Mouse (Mus musculus): ENCODE measurements around the gene Cd200r1.
"Not testable (repeated sequence)": the region's sequence is repeated elsewhere in the genome, so short reads cannot be mapped to it uniquely, and the experiment has no call there.

Gene Cd200r1

DNA sequence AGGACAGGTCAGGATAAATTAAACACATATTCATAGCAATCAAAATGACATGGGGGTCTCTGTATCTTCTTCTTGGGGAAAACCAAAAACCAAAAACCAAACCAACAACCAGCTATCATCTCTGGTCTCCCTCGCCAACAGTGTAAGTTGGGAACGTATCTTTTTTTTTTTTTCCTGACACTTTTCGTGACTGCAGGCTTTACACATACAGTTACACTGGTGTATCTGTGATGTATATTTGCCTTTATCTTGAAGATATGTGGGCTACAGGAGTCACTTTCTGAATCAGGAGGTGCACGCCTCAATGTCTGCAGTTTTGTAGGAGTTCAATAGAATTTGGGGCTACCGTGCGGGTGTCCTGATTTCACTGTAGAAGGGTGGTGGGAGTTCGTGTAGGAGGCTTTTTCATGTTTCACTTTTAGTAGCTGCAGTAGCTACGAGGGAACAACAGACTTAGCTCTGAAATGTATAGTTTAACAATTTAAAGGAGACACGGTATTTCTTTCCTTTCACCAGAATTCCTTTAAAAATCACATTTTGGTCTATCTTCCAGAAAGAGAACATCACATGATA is 870 bp downstream of the Cd200r1 start:
- no peak for DNase-seq (ENCODE audit: low spot score)

DNA sequence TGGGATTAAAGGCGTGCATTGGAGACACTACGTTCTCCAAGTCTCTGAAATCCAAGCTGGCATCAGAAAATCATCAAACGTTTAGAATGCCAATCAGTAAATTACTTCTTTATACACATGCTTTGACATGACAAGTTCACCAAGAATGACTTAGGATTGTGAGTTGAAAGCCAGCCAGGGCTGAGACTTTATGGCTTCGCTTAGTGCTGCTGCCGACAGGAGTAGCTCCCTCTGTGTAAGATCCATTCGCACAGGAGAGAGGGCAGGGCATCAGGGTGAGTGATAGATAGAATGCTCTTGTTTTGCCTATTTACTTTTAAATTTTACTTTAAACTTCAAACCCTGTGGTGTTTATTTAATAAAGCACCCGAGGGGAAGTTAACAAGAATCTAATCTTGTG is 2.0 kb downstream of the Cd200r1 start:
- DNase-seq (ENCODE audit: low spot score) = no peak

DNA sequence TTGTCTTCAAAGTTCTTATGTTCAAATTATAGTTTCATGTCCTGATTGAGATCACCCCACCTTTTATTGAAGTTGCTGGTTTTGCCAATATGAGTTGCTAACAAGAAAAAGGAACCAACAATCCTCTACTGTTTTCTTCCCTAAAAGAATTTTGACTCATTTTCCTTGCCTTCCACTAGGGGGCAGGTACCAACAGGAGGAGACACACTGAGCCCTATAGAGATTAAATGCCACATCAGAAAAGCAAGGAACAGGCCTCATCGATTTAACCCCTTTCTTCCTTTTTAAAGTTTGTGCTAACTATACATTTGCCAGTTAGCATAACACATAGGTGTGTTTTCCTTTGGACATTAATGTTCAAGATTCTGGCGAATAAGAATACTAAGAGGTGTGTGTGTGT is 2.4 kb downstream of the Cd200r1 start:
- DNase-seq (ENCODE audit: low spot score) = no peak

DNA sequence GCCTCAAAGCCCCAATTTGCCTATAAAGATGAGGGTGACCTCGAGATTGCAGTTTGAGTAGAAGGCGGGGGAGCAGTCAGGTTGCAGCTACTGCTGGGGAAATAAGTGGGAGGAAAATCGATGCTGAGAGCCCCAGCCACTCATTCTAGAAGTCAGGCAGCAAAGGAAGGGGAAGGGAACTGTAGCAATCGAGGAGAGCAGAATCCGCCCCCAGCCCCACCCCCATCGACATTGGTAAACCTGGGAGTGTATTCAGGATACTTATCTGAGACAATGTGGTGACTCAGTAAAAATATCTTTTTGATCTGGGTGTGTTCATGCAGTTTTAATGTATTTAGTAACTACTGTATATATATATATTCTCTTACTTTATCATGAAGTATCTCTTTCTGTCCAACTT is 7.0 kb downstream of the Cd200r1 start:
- no peak for DNase-seq (ENCODE audit: low spot score)

DNA sequence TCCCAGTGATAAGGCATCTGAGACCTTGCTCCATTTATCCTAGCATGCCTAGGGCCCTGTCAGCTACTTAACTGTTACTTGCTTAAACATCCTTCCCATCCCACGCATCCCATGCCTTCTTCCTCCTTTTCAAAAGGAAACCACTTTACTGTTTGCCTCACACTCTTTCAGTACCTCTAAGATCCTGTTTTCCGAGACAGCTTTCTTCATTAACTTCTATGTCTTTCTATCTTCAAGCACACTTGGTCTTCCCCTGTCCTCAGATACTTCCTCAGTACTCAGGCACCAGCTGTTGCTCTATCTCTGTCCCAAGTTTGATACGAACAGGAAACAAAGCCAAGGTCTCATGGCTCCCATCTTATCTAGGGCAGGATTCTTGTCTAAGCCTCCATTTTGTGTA is 8.1 kb downstream of the Cd200r1 start:
- DNase-seq (ENCODE audit: low spot score) = no peak

DNA sequence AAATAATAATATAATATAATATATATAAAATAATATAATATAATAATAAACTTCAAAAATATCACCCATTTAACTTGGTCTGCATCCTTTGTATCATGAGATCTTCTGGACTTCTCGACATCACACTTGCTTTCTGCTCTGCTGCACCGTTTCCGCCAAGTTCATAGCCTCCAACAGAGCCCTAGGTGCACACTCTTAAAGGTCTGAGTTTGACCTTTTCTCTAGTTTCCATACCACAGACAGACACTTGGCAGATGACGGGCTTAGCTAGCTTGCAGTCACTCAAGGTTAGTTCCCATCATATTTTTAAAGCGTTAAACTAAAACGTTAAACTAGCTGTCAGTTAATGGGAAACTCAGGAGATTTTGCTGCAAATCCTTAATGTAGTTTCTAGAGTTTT is 8.7 kb downstream of the Cd200r1 start:
- no peak for DNase-seq (ENCODE audit: low spot score)

DNA sequence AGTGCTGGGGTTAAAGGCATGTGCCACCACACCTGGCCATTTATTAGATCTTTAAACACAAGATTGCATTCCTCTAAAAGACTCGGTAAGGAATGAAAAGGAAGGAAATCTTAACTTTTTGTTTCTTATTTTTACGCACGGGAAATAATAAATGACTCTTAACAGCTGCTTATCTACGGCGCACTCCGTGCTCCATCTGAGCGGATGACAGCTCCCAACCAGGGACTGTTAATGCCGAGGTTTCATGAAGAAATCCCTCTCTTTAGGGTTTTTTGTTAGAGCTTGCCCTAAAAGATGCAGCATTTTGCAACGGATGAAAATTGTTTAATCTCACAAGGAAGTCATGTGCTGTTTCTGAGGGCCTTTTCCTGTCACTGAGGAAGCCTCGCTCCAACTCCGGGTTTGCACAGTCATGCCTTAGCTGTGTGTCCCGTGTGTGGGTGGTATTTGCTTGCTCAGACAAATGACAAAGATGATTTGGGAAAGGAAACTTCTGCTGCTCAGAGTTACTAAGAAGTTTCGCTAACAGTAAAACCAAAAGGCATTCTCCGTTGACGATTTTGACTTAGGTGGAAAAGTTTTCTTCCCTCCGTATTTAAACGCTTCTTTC is 13.1 kb downstream of the Cd200r1 start:
- peak; percentile 16 for DNase-seq (ENCODE audit: low spot score)

DNA sequence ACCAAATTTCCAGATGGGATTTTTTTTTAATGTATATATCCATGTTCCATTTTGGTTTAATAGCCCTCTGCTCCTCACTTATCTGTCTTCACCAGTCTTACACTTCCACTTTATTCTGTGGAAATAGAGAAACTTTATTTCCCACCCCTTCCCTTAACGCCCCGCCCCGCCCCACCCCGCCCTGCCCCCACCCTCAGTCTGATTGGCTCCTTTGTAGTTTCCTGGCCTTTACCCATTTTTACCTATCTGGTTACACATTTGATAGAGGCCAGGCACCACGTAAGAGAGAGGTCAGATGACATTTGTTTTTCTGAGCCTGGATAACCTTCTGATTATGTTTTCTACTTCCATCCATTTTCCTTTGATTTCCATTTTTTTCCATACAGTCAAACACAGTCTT is 14.0 kb downstream of the Cd200r1 start:
- DNase-seq (ENCODE audit: low spot score) = no peak

DNA sequence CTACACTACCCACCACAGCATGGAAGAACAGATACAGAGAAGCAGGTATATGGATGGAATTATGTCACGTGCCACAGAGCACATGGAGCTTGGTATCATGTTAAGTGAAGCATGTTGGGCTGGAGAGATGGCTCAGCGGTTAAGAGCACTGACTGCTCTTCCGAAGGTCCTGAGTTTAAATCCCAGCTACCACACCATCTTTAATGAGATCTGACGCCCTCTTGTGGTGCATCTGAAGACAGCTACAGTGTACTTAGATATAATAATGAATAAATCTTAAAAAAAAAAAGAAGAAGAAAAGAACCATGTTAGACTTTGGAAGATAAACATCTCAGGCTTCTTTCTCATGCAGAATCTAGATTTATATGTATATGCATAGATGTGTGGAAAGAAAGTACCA is 15.2 kb downstream of the Cd200r1 start:
- DNase-seq (ENCODE audit: low spot score) = no peak

DNA sequence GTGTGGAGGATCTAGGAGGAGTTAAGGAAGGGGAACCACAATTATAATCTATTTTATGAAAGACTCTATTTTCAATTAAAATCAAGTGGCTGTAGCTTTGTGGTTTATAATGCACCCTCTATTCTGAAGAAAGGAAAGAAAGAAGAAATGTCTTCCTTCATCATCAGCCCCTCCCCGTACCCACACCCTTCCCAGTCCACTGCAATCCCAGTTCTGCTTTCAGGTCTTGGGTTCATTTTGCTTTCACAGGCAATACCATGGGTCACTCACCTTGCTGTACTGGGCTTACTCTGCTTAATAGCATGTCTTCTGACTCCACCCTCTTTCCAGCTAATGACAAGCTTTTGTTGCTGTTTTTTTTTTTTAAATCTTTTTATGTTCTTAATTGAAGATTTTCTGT is 21.4 kb downstream of the Cd200r1 start:
- DNase-seq (ENCODE audit: low spot score) = no peak

DNA sequence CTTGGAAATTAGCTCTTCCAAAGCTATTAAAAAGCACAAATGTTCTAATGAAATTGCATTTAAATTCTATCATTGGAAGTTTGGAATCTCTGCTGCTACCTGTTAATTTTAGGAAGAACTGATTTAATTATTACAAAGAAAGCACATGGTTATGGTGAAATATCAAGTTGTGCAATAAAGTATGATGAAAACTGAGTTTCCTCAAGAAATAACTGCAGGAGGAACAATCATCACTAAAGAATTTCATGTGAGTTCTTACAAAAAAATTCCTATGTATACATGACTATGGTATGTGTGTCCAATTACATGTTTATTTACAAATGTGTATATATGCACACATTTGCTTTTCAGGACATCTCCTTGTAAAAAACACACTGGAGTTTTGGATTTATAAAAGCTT is 28.9 kb downstream of the Cd200r1 start:
- DNase-seq (ENCODE audit: low spot score) = no peak

DNA sequence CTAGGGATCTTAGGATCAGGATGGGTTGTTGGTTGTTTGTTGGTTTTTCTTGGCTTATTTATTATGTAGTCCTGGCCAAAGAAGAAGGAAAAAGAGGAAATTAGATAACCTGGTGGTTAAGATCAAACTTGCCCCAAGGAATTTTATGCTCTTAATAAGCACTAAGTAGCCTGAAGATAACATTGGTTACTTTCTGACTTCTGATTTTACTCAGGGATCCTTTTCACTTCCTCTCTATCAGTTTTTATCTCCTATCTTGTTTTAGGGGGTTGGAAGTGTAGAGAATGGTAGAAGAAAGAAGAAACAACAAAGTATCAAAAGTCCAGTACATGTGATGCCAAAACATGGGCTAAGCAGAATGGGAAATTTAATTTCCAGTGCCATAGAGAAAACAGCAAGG is 40.4 kb downstream of the Cd200r1 start:
- DNase-seq (ENCODE audit: low spot score) = no peak

DNA sequence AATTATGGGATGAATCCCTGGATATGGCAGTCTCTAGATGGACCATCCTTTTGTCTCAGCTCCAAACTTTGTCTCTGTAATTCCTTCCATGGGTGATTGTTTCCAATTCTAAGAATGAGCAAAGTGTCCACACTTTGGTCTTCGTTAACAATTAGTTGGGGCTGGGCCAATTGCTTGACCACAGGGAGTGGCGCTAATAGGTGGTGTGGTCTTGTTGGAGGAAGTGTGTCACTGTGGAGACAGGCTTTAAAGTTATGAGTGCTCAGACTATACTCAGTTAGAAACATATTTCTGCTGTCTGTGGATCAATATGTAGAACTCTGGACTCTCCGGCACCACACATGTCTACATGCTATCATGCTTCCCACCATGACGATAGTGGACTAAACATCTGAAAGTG is 44.7 kb downstream of the Cd200r1 start:
- DNase-seq (ENCODE audit: low spot score) = not testable (repeated sequence)

DNA sequence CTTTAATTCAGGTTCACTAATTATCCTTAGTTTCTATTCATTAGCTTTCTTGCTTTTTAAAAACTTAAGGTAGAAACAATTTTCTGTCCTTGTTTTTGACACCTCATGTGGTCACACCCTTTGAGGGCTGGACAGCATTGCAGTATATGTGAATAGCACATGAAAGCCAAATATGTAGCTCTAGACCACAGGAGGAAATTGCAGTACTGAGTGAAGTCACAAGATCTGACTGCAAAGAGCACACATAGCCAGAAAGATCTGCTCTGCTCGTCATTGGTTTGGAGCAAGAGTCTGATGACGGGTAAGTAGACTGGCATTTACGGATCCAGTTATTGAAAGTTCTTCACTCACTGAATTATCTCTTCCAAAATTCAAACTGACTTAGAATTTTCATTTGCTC is 46.0 kb downstream of the Cd200r1 start, which contains the start of gene Cd200r4:
Cd200r4 (plus strand) TSS at position 190 of the 400 bp plus-strand sequence.
- no peak for DNase-seq (ENCODE audit: low spot score)

DNA sequence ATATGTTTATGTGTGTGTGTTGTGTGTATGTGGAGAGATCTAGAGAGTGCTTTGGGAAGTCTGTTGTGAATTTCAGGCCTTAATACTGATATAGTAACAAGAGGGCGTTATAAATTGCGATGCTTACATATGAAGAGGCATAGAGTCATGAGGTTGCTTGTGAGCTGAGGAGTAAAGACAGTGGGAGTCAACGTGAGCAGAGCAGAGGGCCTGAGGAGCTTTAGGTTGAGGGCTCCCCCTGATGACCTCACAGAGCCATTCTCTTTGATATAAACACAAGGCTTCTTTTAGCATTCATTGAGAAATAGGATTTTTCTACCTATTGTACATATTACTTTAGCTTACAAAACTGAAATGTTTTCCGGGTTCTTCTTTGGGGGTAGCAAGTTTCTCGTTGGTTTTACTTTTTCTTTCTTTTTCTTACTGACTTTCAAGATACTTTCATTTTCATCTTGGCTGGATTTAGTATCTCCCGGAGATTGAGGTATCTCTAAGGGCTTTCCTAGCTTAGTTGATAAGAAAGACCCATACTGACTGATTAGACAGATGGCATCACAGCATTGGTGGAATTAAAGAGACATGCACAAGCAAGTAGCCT is 47.0 kb downstream of the Cd200r1 start:
- no peak for DNase-seq (ENCODE audit: low spot score)

DNA sequence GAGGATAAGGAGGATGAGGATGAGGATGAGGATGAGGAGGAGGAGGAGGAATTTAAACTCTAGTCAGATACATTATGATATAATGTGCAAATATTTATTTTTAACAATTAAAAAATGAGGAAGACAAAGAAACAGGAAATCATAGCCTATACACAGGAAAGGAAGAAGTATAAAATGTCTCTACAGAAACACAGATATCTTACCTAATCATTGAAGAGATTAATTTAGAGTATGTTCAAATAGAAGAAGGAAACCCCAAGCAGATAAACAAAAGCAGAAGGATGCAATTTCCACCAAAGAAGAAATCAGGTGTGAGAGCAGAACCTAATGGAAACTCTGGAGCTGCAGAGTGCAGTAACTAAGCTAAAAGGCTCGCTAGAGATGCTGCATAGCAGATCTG is 52.5 kb downstream of the Cd200r1 start:
- DNase-seq (ENCODE audit: low spot score) = no peak

DNA sequence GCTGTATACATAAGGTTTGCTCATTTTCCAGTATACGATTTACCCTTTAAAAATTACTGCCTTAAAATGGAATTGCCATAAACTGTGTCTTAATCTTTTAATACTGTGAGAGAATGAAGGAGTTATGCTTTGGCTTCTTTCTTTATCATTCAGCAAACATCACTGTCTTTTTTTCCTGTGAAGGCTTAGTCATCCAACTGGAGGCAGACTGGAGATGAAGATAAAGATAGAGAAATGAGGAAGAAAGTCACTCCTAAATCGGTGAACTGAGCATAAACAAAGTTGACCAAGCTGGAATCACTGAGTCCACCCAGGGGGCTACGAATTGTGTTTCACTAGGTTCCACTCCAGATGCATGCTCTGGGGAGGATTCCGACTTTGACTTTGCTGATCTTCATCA is 55.0 kb downstream of the Cd200r1 start:
- no peak for DNase-seq (ENCODE audit: low spot score)

DNA sequence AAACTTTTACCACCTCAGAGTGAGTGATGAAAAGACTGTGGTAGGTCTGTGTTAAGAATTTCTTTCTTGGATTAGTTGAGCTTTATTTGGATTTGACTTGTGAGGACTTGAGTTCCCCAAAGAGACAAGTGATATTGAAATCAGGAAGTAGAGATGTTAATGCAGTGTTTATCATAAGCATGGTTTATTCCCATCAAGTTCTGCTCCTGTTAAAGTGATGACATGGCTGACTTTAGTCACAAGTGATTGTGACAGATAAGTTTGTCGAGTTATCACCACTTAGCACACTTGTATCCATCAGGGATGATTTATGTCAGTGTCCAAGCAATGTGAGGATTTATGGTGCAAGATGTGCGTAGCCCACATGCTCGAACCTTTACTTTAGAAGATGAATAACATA is 66.8 kb downstream of the Cd200r1 start:
- no peak for DNase-seq (ENCODE audit: low spot score)

DNA sequence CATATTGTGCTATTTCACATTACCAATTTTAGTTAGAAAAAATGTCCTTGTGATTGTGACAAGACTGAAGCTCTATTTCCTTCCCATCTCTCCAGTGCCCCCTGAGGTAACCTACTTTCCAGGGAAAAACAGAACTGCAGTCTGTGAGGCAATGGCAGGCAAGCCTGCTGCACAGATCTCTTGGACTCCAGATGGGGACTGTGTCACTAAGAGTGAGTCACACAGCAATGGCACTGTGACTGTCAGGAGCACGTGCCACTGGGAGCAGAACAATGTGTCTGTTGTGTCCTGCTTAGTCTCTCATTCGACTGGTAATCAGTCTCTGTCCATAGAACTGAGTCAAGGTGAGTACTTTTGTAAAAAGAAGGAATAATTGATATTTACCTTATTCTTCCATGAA is 67.7 kb downstream of the Cd200r1 start:
- DNase-seq (ENCODE audit: low spot score) = not testable (repeated sequence)

Measured in layer of hippocampus, adult 11-12 months (tissue).